Mouse (Mus musculus): ENCODE results near the gene Gm20661. TPM values are rescaled to one million over a fixed set of nuclear protein-coding genes. Genes with fewer than 3 reads are reported as not detected.

The Gm20661 gene
- polyA plus RNA-seq (2012; fragmentation: generic; extraction: Trizol): not detected
- long read RNA-seq, experiment 1: 0 reads
- long read RNA-seq, experiment 2: 0 reads

DNA sequence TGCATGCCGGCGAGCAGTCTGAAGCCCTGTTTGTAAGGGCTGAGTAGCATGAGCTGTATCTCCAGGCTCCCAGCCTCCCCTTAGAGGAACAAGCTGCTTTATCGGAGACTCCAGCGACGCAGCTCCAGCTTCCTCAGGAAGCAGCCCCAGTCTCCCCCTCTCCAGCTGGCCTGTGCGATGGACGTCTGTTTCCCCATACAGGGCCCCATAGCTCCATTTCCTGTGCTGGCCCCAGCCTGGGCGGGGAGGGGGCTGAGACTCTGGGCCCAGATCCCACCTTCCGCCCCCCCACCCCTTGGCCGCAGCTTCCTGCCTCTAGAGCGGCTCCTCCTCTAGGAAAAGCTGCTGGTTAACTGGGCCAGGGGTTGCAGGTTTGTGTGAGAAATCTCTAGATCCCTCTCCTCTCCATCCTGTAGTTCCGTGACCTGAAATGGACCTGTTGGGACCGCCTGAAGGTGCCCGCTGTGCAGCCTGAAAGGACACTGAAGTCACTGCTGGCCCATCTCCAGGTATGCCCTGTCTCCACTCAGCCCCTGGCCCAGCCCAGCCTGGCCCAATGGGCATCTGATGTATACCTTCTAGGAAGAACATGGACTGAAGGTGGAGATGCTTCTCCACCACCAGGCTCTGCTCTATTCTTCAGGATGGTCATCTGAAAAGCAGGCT is at the start of gene Gm20661:
Gm20661 (plus strand) TSS at position 378 of the 666 bp plus-strand sequence.
- no peak within 1 kb of the TSS for H3K4me3 ChIP-seq (ENCODE audit: insufficient read depth, poor library complexity, severe bottlenecking)
- no peak for TF ChIP-seq USF1 (IDR thresholded peaks at IDR 0.05; ENCODE audit: low read depth)
- TF ChIP-seq FOSL1 (IDR thresholded peaks at IDR 0.05; ENCODE audit: insufficient read depth, low read length, poor library complexity, severe bottlenecking): no peak
- TF ChIP-seq CTCF (IDR thresholded peaks at IDR 0.05; ENCODE audit: control insufficient read depth, insufficient read depth, insufficient read length): no peak
- TF ChIP-seq MAX (IDR thresholded peaks at IDR 0.05): no peak
- no peak for TF ChIP-seq CEBPB (IDR thresholded peaks at IDR 0.05; ENCODE audit: low read depth)
- no peak for TF ChIP-seq MYOD1 (IDR thresholded peaks at IDR 0.05; ENCODE audit: control insufficient read depth, insufficient read length, low read depth)
- TF ChIP-seq MYOG (IDR thresholded peaks at IDR 0.05; ENCODE audit: control insufficient read depth, extremely low read depth, insufficient read length): no peak

DNA sequence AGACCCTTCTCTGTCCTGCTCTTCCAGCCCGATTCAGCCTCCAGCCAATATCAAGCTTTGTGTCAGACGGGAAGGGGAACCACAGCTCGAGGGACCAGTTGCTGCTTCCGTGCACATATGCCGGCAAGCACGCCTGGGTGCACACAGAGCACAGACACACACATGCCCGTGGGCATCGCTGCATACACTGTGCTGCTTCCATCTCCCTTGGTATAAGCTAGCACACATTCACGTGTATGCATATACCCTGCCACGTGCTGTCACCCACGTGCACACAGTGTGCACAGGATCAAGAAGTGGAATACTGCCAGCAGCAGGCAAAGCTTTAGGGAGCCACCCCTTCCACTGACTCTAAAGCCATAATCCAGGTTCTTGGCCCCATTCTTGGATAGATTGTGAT is 48.7 kb upstream of the Gm20661 start:
- H3K36me3 ChIP-seq (ENCODE audit: control insufficient read depth, insufficient read depth): no peaks in the 10 kb centered on the region
- no peaks in the 10 kb centered on the region for H3K79me2 ChIP-seq (ENCODE audit: control insufficient read depth, insufficient read depth)
- no peak overlapping the region for H3ac ChIP-seq (ENCODE audit: control insufficient read depth, insufficient read length, low read depth)
- no peak overlapping the region for H3K4me3 ChIP-seq (ENCODE audit: insufficient read depth, poor library complexity, severe bottlenecking)
- TF ChIP-seq USF1 (IDR thresholded peaks at IDR 0.05; ENCODE audit: low read depth): no peak
- no peak for TF ChIP-seq CTCF (IDR thresholded peaks at IDR 0.05; ENCODE audit: control insufficient read depth, insufficient read depth, insufficient read length)
- TF ChIP-seq MYOD1 (IDR thresholded peaks at IDR 0.05; ENCODE audit: control insufficient read depth, insufficient read length, low read depth): no peak
- TF ChIP-seq MYOG (IDR thresholded peaks at IDR 0.05; ENCODE audit: control insufficient read depth, extremely low read depth, insufficient read length): no peak
- TF ChIP-seq FOSL1 (IDR thresholded peaks at IDR 0.05; ENCODE audit: insufficient read depth, low read length, poor library complexity, severe bottlenecking): no peak
- no peak for TF ChIP-seq CEBPB (IDR thresholded peaks at IDR 0.05; ENCODE audit: low read depth)
- TF ChIP-seq MAX (IDR thresholded peaks at IDR 0.05): no peak
- H3K79me3 ChIP-seq (ENCODE audit: low read depth): no peaks in the 10 kb centered on the region
- peaks cover 22% of the 10 kb centered on the region for H3K27me3 ChIP-seq (ENCODE audit: control insufficient read depth, insufficient read depth, insufficient read length)

More for the DNA sequence above, at the start of gene Gm20661:
- H3ac ChIP-seq (ENCODE audit: control insufficient read depth, insufficient read length, low read depth): no peak within 1 kb of the TSS
- no peaks in the 10 kb centered on the region for H3K36me3 ChIP-seq (ENCODE audit: control insufficient read depth, insufficient read depth)
- no peaks in the 10 kb centered on the region for H3K27me3 ChIP-seq (ENCODE audit: control insufficient read depth, insufficient read depth, insufficient read length)
- no peaks in the 10 kb centered on the region for H3K79me3 ChIP-seq (ENCODE audit: low read depth)
- no peaks in the 10 kb centered on the region for H3K79me2 ChIP-seq (ENCODE audit: control insufficient read depth, insufficient read depth)

DNA sequence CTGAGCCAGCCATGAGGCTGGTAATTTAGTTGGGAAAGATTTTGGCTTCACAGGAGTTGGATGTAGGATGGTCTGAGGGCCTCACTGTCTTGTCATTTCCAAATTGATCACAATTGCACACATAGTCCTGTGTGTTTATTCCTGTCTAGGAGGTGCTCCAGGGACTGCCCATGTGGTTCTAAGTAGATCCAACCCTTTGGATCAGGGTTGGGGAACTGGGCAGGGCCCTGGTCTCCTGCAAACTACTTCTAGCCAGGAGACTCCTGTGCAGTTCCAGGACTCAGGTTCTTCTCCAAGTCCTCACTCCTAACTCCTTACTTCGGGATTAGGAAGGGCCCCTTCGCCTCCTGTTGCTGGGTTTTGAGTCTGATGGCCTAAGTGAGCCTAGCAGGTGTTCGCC is 47.5 kb upstream of the Gm20661 start, which contains the start of gene Camkv:
Camkv (plus strand) TSS at position 301 of the 400 bp plus-strand sequence.
- Histone ChIP-seq H3K79me3 (ENCODE audit: low read depth) (no peaks in the 10 kb centered on the region), H3K79me2 (ENCODE audit: control insufficient read depth, insufficient read depth) (no peaks in the 10 kb centered on the region), H3ac (ENCODE audit: control insufficient read depth, insufficient read length, low read depth) (no peak within 1 kb of the TSS), H3K4me3 (ENCODE audit: insufficient read depth, poor library complexity, severe bottlenecking) (no peak within 1 kb of the TSS), H3K27me3 (ENCODE audit: control insufficient read depth, insufficient read depth, insufficient read length) (peaks cover 19% of the 10 kb centered on the region), H3K36me3 (ENCODE audit: control insufficient read depth, insufficient read depth) (no peaks in the 10 kb centered on the region)
- TF ChIP-seq CEBPB (IDR thresholded peaks at IDR 0.05; ENCODE audit: low read depth) (no peak), MAX (IDR thresholded peaks at IDR 0.05) (no peak), FOSL1 (IDR thresholded peaks at IDR 0.05; ENCODE audit: insufficient read depth, low read length, poor library complexity, severe bottlenecking) (no peak), USF1 (IDR thresholded peaks at IDR 0.05; ENCODE audit: low read depth) (no peak), MYOD1 (IDR thresholded peaks at IDR 0.05; ENCODE audit: control insufficient read depth, insufficient read length, low read depth) (no peak), MYOG (IDR thresholded peaks at IDR 0.05; ENCODE audit: control insufficient read depth, extremely low read depth, insufficient read length) (no peak), CTCF (IDR thresholded peaks at IDR 0.05; ENCODE audit: control insufficient read depth, insufficient read depth, insufficient read length) (no peak)

DNA sequence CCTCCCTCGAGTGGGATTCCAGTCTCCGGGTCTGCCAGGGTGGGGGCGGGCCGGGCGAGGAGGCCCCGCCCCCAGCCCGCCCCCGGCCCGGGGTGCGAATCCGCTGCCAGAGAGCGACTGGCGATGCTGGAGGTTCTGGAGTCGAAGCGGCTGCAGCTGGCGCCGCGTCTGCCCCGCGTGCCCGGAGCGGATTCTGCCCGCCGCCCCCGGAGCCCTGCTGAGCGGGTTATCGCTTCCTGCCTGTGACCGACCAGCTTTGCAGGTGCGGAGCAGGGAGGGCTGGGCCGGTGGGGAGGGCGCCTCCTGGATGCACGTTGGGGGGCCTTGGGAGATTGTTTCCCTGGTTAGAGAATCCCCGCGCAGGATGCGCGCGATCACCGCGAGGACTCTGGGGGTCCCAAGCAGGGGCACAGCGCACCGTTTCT is 47.1 kb upstream of the Gm20661 start:
- TF ChIP-seq MAX (IDR thresholded peaks at IDR 0.05): no peak
- no peak for TF ChIP-seq MYOG (IDR thresholded peaks at IDR 0.05; ENCODE audit: control insufficient read depth, extremely low read depth, insufficient read length)
- no peak for TF ChIP-seq FOSL1 (IDR thresholded peaks at IDR 0.05; ENCODE audit: insufficient read depth, low read length, poor library complexity, severe bottlenecking)
- TF ChIP-seq USF1 (IDR thresholded peaks at IDR 0.05; ENCODE audit: low read depth): no peak
- no peak for TF ChIP-seq CTCF (IDR thresholded peaks at IDR 0.05; ENCODE audit: control insufficient read depth, insufficient read depth, insufficient read length)
- no peak for TF ChIP-seq CEBPB (IDR thresholded peaks at IDR 0.05; ENCODE audit: low read depth)
- no peak for TF ChIP-seq MYOD1 (IDR thresholded peaks at IDR 0.05; ENCODE audit: control insufficient read depth, insufficient read length, low read depth)
- no peaks in the 10 kb centered on the region for H3K79me3 ChIP-seq (ENCODE audit: low read depth)
- H3K27me3 ChIP-seq (ENCODE audit: control insufficient read depth, insufficient read depth, insufficient read length): peaks cover 21% of the 10 kb centered on the region
- H3K4me3 ChIP-seq (ENCODE audit: insufficient read depth, poor library complexity, severe bottlenecking): no peak overlapping the region
- H3ac ChIP-seq (ENCODE audit: control insufficient read depth, insufficient read length, low read depth): no peak overlapping the region
- no peaks in the 10 kb centered on the region for H3K79me2 ChIP-seq (ENCODE audit: control insufficient read depth, insufficient read depth)
- no peaks in the 10 kb centered on the region for H3K36me3 ChIP-seq (ENCODE audit: control insufficient read depth, insufficient read depth)

DNA sequence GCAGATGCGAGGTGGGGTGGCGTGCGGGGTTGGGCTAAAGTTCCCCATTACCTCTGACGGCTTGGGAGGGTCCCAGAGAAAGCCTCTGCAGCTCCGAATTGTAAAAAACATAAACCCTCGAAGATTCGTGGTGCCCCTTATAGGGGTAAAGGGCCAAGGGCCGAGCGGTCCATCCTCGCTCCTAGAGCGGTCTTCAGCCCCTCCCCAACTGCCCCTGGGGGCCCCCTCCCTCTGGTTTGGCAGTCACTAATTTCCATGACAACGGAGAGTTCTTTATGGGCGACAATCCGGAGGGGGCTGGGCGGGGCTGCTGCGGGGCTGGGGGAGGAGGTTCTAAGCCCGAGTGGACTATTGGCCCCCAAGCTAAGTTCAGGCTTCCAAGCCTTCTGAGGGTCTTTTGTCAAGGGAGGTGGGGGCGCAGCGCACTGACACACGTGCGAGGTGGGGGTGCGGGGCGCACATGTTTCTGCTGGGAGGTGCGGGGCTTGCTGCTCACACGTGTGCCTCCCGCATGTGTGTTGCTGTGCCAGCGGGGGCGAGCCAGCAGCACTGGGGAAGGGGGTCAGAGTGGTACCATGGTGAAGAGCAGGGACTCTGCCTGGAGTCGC is 46.5 kb upstream of the Gm20661 start:
- no peaks in the 10 kb centered on the region for H3K36me3 ChIP-seq (ENCODE audit: control insufficient read depth, insufficient read depth)
- peaks cover 24% of the 10 kb centered on the region for H3K27me3 ChIP-seq (ENCODE audit: control insufficient read depth, insufficient read depth, insufficient read length)
- TF ChIP-seq FOSL1 (IDR thresholded peaks at IDR 0.05; ENCODE audit: insufficient read depth, low read length, poor library complexity, severe bottlenecking) (no peak), MYOG (IDR thresholded peaks at IDR 0.05; ENCODE audit: control insufficient read depth, extremely low read depth, insufficient read length) (no peak), USF1 (IDR thresholded peaks at IDR 0.05; ENCODE audit: low read depth) (no peak), CEBPB (IDR thresholded peaks at IDR 0.05; ENCODE audit: low read depth) (no peak), MAX (IDR thresholded peaks at IDR 0.05) (no peak), CTCF (IDR thresholded peaks at IDR 0.05; ENCODE audit: control insufficient read depth, insufficient read depth, insufficient read length) (no peak), MYOD1 (IDR thresholded peaks at IDR 0.05; ENCODE audit: control insufficient read depth, insufficient read length, low read depth) (no peak)
- no peak overlapping the region for H3K4me3 ChIP-seq (ENCODE audit: insufficient read depth, poor library complexity, severe bottlenecking)
- H3ac ChIP-seq (ENCODE audit: control insufficient read depth, insufficient read length, low read depth): no peak overlapping the region
- no peaks in the 10 kb centered on the region for H3K79me2 ChIP-seq (ENCODE audit: control insufficient read depth, insufficient read depth)
- H3K79me3 ChIP-seq (ENCODE audit: low read depth): no peaks in the 10 kb centered on the region
